Mouse (Mus musculus) lung, postnatal 0 days (tissue): ENCODE data around the gene Cdkn2aipnl.

Source experiments
- CTCF ChIP-seq: IDR thresholded peaks from 2 replicates; pipeline ENCODE4 v1.5.1; 2016; ENCODE audit warnings: antibody characterized with exemption, mild to moderate bottlenecking
- EP300 ChIP-seq: IDR thresholded peaks from 2 replicates; pipeline ENCODE4 v1.6.1; 2016; ENCODE audit warnings: antibody characterized with exemption, mild to moderate bottlenecking, control low read depth

DNA sequence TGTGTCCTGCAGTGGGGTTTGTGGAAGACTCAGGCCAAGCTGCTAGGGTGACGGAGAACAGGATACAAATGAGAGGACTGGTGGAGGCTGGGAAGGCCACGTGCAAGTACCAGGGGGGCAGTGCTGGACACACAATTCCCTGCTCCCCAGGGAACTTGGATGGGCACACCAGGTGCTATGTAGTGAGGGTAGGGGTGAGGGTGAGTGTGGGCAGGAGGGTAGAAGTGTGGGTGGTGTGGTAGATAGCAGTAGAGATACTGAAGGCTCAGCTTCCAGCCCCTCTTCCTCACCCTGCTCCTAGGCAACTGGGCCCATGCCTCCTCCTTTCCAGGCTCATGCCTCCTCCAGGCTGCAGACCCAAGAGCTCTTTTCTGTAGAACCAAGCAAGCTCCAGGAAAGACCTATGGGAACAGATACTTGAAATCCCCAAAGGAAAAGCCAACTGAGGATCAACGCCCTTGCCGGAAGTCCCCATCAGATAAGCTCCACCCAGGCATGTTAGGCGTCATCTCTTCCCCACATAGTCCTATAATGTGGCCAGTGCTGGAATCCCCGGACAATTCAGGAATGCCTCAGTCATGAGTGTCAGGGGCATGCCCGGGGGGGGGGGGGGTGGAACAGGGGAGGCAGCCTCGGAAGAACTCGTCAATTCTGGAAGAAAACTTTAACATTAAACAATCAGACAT lies 18.2 kb upstream of the Cdkn2aipnl start:
- TF ChIP-seq CTCF = no peak
- TF ChIP-seq EP300 = no peak
